Mouse (Mus musculus): ENCODE data around the gene Ccdc86.

GRCm38 (mm10) chr19:10973187-10973586, 24.1 kb upstream of the Ccdc86 start:
- TF ChIP-seq POLR2A (IDR thresholded peaks at IDR 0.05; ENCODE audit: low read depth, low read length) (no peak), CTCF (IDR thresholded peaks at IDR 0.05; ENCODE audit: extremely low read depth, insufficient read length, insufficient replicate concordance, low read depth, low read length) (no peak)

All from small intestine, adult 2 months (tissue).